Mouse (Mus musculus): ENCODE results near the gene Smpdl3b. TPM values are rescaled to one million over a fixed set of nuclear protein-coding genes. Genes with fewer than 3 reads are reported as not detected.
A peak's percentile ranks its signal among the peaks of the same experiment; 100 is the strongest.

Smpdl3b gene
- total and polyA plus RNA-seq, 3 experiments = 2.9 to 24.0 (median 3.6) TPM

- Histone ChIP-seq H3K9ac (ENCODE audit: insufficient read depth, low read depth) (no peak overlapping the region), H3K4me3 (replicated peaks in 1 of 3; ENCODE audit: low read depth in 2 of 3, low read length in 2 of 3, poor library complexity in 1 of 3) (no peak overlapping the region), H3K9me3 (replicated peaks; ENCODE audit: low read length) (no peaks in the 10 kb centered on the region), H3K27ac (ENCODE audit: insufficient read depth, low read depth) (no peak overlapping the region), H3K4me1 (ENCODE audit: control insufficient read depth in 1 of 2, insufficient read depth in 2 of 2) (peaks cover 0 to 6% of the 10 kb centered on the region in 2 experiments; a peak in 2 of 4 replicates), H3K79me2 (replicated peaks; ENCODE audit: control insufficient read depth, extremely low read depth, insufficient read depth, poor library complexity, severe bottlenecking) (no peaks in the 10 kb centered on the region), H3K36me3 (replicated peaks in 1 of 2; ENCODE audit: control insufficient read depth in 1 of 2, insufficient read depth in 1 of 2, low read length in 1 of 2) (peaks cover 37 to 74% of the 10 kb centered on the region in 2 experiments), H3K27me3 (replicated peaks) (no peaks in the 10 kb centered on the region), H3K4me2 (ENCODE audit: insufficient read depth, low read depth, poor library complexity, severe bottlenecking) (no peak overlapping the region)
- in situ Hi-C loops (cut with MboI; ENCODE audit: low pct_ligation_motif_present, low pct_unique_long_range_greater_than_20kb, low sequenced_read_pairs) (no loop called here), dilution Hi-C loops (cut with MboI; ENCODE audit: extremely low pct_ligation_motif_present, extremely low pct_unique_long_range_greater_than_20kb, low sequenced_read_pairs) (no loop called here)
- DNase-seq (ENCODE audit: extremely low read depth) = no peak
- TF ChIP-seq POLR2AphosphoS2 (IDR thresholded peaks at IDR 0.05; ENCODE audit: low read depth, low read length) = no peak
- TF ChIP-seq JUND (conservative IDR thresholded peaks at IDR 0.05; ENCODE audit: low read depth, low read length) = no peak
- TF ChIP-seq GABPA (IDR thresholded peaks at IDR 0.05; ENCODE audit: insufficient replicate concordance, low read depth, low read length) = no peak
- TF ChIP-seq MAZ (IDR thresholded peaks at IDR 0.05; ENCODE audit: low read depth, low read length) = no peak
- no peak for TF ChIP-seq RCOR1 (conservative IDR thresholded peaks at IDR 0.05; ENCODE audit: low read depth, low read length)
- no peak for TF ChIP-seq ZC3H11A (IDR thresholded peaks at IDR 0.05; ENCODE audit: low read depth, low read length)
- no peak for TF ChIP-seq CTCF (conservative IDR thresholded peaks at IDR 0.05 in 1 of 2, IDR thresholded peaks at IDR 0.05 in 1 of 2; ENCODE audit: low read depth in 2 of 2, low read length in 2 of 2)
- TF ChIP-seq NELFE (IDR thresholded peaks at IDR 0.05; ENCODE audit: low read depth, low read length) = no peak
- no peak for TF ChIP-seq RAD21 (IDR thresholded peaks at IDR 0.05; ENCODE audit: low read depth, low read length)
Measured at GRCm38 (mm10) chr4:132693366-132693765, 63.7 kb downstream of the Smpdl3b start.

- in situ Hi-C loops (cut with MboI; ENCODE audit: low pct_ligation_motif_present, low pct_unique_long_range_greater_than_20kb, low sequenced_read_pairs) = no loop called here
- Histone ChIP-seq H3K9ac (ENCODE audit: insufficient read depth, low read depth) (no peak overlapping the region), H3K27ac (ENCODE audit: insufficient read depth, low read depth) (no peak overlapping the region), H3K27me3 (replicated peaks) (no peaks in the 10 kb centered on the region), H3K9me3 (replicated peaks; ENCODE audit: low read length) (no peaks in the 10 kb centered on the region), H3K4me3 (replicated peaks in 1 of 3; ENCODE audit: low read depth in 2 of 3, low read length in 2 of 3, poor library complexity in 1 of 3) (no peak overlapping the region), H3K4me1 (ENCODE audit: control insufficient read depth in 1 of 2, insufficient read depth in 2 of 2) (peaks cover 0 to 6% of the 10 kb centered on the region in 2 experiments; a peak in 2 of 4 replicates), H3K79me2 (replicated peaks; ENCODE audit: control insufficient read depth, extremely low read depth, insufficient read depth, poor library complexity, severe bottlenecking) (no peaks in the 10 kb centered on the region), H3K36me3 (replicated peaks in 1 of 2; ENCODE audit: control insufficient read depth in 1 of 2, insufficient read depth in 1 of 2, low read length in 1 of 2) (peaks cover 26 to 65% of the 10 kb centered on the region in 2 experiments), H3K4me2 (ENCODE audit: insufficient read depth, low read depth, poor library complexity, severe bottlenecking) (no peak overlapping the region)
- dilution Hi-C loops (cut with MboI; ENCODE audit: extremely low pct_ligation_motif_present, extremely low pct_unique_long_range_greater_than_20kb, low sequenced_read_pairs) = no loop called here
- peak; percentile 55; the same call in 1 of the 2 replicates for TF ChIP-seq IRF4 (IDR thresholded peaks at IDR 0.05; ENCODE audit: low read depth, low read length)
- TF ChIP-seq EP300 (IDR thresholded peaks at IDR 0.05; ENCODE audit: low read length) = peak; percentile 65
- no peak for TF ChIP-seq MAZ (IDR thresholded peaks at IDR 0.05; ENCODE audit: low read depth, low read length)
- TF ChIP-seq JUN (IDR thresholded peaks at IDR 0.05; ENCODE audit: insufficient read depth, low read depth, low read length) = 0 out of 2 replicates have a peak, but pooled peaks have one; percentile 30
- TF ChIP-seq RCOR1 (conservative IDR thresholded peaks at IDR 0.05; ENCODE audit: low read depth, low read length) = no peak
- DNase-seq (ENCODE audit: extremely low read depth) = no peak
Measured at GRCm38 (mm10) chr4:132689634-132690033, 67.4 kb downstream of the Smpdl3b start.

Other genes with a start within 250 kb of the Smpdl3b start
- 44.3 and 68.1 TPM in 2 replicates for gene Sesn2, start 246.8 kb downstream of the Smpdl3b start, total RNA-seq (2012; rRNA removed)
- 35.4 and 35.6 TPM in 2 replicates for gene Sesn2, start 246.8 kb downstream of the Smpdl3b start, total RNA-seq (2014; rRNA removed)
- gene Sesn2, start 246.8 kb downstream of the Smpdl3b start, polyA plus RNA-seq (2012; ENCODE audit: insufficient read length, low read depth) = 31.5 and 40.1 TPM in 2 replicates
- 263 and 292 TPM in 2 replicates for gene Atpif1, start 223.6 kb downstream of the Smpdl3b start, total RNA-seq (2012; rRNA removed)
- 342 and 353 TPM in 2 replicates for gene Atpif1, start 223.6 kb downstream of the Smpdl3b start, total RNA-seq (2014; rRNA removed)
- 397 TPM in 2 replicates for gene Atpif1, start 223.6 kb downstream of the Smpdl3b start, polyA plus RNA-seq (2012; ENCODE audit: insufficient read length, low read depth)
- gene Dnajc8, start 221.7 kb downstream of the Smpdl3b start, total RNA-seq (2012; rRNA removed) = 117 and 129 TPM in 2 replicates
- 187 and 189 TPM in 2 replicates for gene Dnajc8, start 221.7 kb downstream of the Smpdl3b start, total RNA-seq (2014; rRNA removed)
- 319 and 325 TPM in 2 replicates for gene Dnajc8, start 221.7 kb downstream of the Smpdl3b start, polyA plus RNA-seq (2012; ENCODE audit: insufficient read length, low read depth)
- gene Ptafr, start 193.2 kb downstream of the Smpdl3b start, total RNA-seq (2012; rRNA removed) = 0.04 TPM in 1 of 2 replicates, not detected in the other
- gene Ptafr, start 193.2 kb downstream of the Smpdl3b start, total RNA-seq (2014; rRNA removed) = 0.31 and 0.34 TPM in 2 replicates
- gene Ptafr, start 193.2 kb downstream of the Smpdl3b start, polyA plus RNA-seq (2012; ENCODE audit: insufficient read length, low read depth) = 0.65 and 1.1 TPM in 2 replicates
- 24.4 and 28.6 TPM in 2 replicates for gene Eya3, start 118.3 kb downstream of the Smpdl3b start, total RNA-seq (2012; rRNA removed)
- gene Eya3, start 118.3 kb downstream of the Smpdl3b start, total RNA-seq (2014; rRNA removed) = 27.4 and 31.0 TPM in 2 replicates
- 50.0 and 54.8 TPM in 2 replicates for gene Eya3, start 118.3 kb downstream of the Smpdl3b start, polyA plus RNA-seq (2012; ENCODE audit: insufficient read length, low read depth)
- 6.2 and 8.6 TPM in 2 replicates for gene Xkr8, start 24.7 kb downstream of the Smpdl3b start, total RNA-seq (2012; rRNA removed)
- gene Xkr8, start 24.7 kb downstream of the Smpdl3b start, total RNA-seq (2014; rRNA removed) = 3.7 and 3.8 TPM in 2 replicates
- 4.9 and 5.5 TPM in 2 replicates for gene Xkr8, start 24.7 kb downstream of the Smpdl3b start, polyA plus RNA-seq (2012; ENCODE audit: insufficient read length, low read depth)
- gene Rpa2, start 11.1 kb upstream of the Smpdl3b start, total RNA-seq (2012; rRNA removed) = 80.2 and 108 TPM in 2 replicates
- gene Rpa2, start 11.1 kb upstream of the Smpdl3b start, total RNA-seq (2014; rRNA removed) = 142 and 157 TPM in 2 replicates
- gene Rpa2, start 11.1 kb upstream of the Smpdl3b start, polyA plus RNA-seq (2012; ENCODE audit: insufficient read length, low read depth) = 97.9 and 103 TPM in 2 replicates
- gene Themis2, start 39.1 kb upstream of the Smpdl3b start, total RNA-seq (2012; rRNA removed) = 14.2 and 17.1 TPM in 2 replicates
- 9.3 and 10.2 TPM in 2 replicates for gene Themis2, start 39.1 kb upstream of the Smpdl3b start, total RNA-seq (2014; rRNA removed)
- 30.7 and 35.7 TPM in 2 replicates for gene Themis2, start 39.1 kb upstream of the Smpdl3b start, polyA plus RNA-seq (2012; ENCODE audit: insufficient read length, low read depth)
- gene Ppp1r8, start 85.9 kb upstream of the Smpdl3b start, total RNA-seq (2012; rRNA removed) = 89.0 and 105 TPM in 2 replicates
- 141 and 153 TPM in 2 replicates for gene Ppp1r8, start 85.9 kb upstream of the Smpdl3b start, total RNA-seq (2014; rRNA removed)
- 107 and 113 TPM in 2 replicates for gene Ppp1r8, start 85.9 kb upstream of the Smpdl3b start, polyA plus RNA-seq (2012; ENCODE audit: insufficient read length, low read depth)
- 12.4 and 14.5 TPM in 2 replicates for gene Stx12, start 127.3 kb upstream of the Smpdl3b start, total RNA-seq (2012; rRNA removed)
- 16.8 and 17.3 TPM in 2 replicates for gene Stx12, start 127.3 kb upstream of the Smpdl3b start, total RNA-seq (2014; rRNA removed)
- gene Stx12, start 127.3 kb upstream of the Smpdl3b start, polyA plus RNA-seq (2012; ENCODE audit: insufficient read length, low read depth) = 15.7 and 16.3 TPM in 2 replicates
- gene Fam76a, start 165.3 kb upstream of the Smpdl3b start, total RNA-seq (2012; rRNA removed) = 10.0 and 10.8 TPM in 2 replicates
- gene Fam76a, start 165.3 kb upstream of the Smpdl3b start, total RNA-seq (2014; rRNA removed) = 11.5 and 11.9 TPM in 2 replicates
- gene Fam76a, start 165.3 kb upstream of the Smpdl3b start, polyA plus RNA-seq (2012; ENCODE audit: insufficient read length, low read depth) = 8.3 and 10.3 TPM in 2 replicates
- 0.04 TPM in 2 replicates for gene Fgr, start 216.8 kb upstream of the Smpdl3b start, total RNA-seq (2012; rRNA removed)
- 0.13 and 0.23 TPM in 2 replicates for gene Fgr, start 216.8 kb upstream of the Smpdl3b start, total RNA-seq (2014; rRNA removed)
- 0.24 and 0.70 TPM in 2 replicates for gene Fgr, start 216.8 kb upstream of the Smpdl3b start, polyA plus RNA-seq (2012; ENCODE audit: insufficient read length, low read depth)

All from CH12.LX (cell line).